Mouse (Mus musculus): ENCODE measurements around the gene Arl6ip4. TPM values are rescaled to one million over a fixed set of nuclear protein-coding genes. Genes with fewer than 3 reads are reported as not detected.
A peak's percentile ranks its signal among the peaks of the same experiment; 100 is the strongest.

Gene Arl6ip4
- polyA plus RNA-seq, 1 experiment = 32.3 TPM

DNA sequence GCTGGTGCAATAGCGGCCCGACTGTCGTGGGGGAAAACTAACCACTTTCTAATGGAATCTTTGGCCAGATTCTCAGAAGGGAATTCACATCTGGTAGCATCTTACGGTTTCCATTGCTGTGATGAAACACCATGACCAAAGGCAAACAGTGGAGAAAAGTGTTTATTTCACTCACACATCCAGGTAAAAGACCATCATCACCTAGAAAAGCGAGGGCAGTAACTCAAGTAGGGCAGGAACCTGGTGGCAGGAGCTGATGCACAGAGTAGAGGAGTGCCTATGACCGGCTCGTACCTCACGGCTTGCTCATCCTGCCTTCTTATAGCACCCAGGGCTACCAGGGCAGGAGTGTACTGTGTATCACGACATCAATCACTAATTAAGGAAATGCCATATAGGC lies 12.3 kb upstream of the Arl6ip4 start:
- Histone ChIP-seq H3K4me1 (ENCODE audit: control insufficient read depth, insufficient read depth, low read length) (no peaks in the 10 kb centered on the region), H3K4me3 (replicated peaks; ENCODE audit: extremely low read depth, low read depth, low read length) (no peak overlapping the region)
- 94% methylated on average over 9 of the region's 9 CpGs for WGBS
- TF ChIP-seq POLR2A (IDR thresholded peaks at IDR 0.05; ENCODE audit: borderline replicate concordance, extremely low read depth, low read depth, low read length) (no peak), CTCF (IDR thresholded peaks at IDR 0.05; ENCODE audit: insufficient read depth, low read length) (no peak)
- no peak for DNase-seq

DNA sequence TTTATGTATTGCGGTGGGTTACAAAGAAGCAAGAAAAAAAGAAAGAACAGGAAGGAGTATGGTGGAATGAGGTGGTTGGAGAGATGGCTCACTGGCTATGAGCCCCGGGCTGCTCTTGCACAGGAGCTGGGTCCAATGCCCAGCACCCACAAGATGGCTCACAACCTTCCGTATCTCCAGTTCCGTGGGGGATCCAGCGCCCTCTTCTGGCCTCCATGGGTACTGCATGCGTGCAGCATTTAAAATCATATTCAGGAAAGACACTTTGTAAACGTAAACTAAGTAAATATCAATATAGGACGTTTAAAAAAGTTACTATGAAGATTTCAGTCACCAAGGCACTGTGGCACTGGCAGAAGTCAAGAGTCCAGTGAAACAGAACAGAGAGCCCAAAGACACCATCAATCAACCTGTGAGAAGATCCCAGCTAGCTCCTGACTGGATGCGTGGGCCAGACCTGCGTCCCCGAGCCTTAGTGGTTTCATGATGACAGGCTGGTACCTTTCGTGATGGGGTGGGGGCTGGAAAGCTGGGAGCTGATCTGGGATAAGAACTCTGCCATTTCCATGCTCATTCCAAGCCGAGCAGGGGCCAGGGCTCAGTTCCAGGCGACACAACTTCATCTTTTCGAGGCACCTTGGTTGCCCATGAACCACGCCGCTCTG lies 4.7 kb upstream of the Arl6ip4 start:
- 16% methylated on average over 17 of the region's 17 CpGs for WGBS

DNA sequence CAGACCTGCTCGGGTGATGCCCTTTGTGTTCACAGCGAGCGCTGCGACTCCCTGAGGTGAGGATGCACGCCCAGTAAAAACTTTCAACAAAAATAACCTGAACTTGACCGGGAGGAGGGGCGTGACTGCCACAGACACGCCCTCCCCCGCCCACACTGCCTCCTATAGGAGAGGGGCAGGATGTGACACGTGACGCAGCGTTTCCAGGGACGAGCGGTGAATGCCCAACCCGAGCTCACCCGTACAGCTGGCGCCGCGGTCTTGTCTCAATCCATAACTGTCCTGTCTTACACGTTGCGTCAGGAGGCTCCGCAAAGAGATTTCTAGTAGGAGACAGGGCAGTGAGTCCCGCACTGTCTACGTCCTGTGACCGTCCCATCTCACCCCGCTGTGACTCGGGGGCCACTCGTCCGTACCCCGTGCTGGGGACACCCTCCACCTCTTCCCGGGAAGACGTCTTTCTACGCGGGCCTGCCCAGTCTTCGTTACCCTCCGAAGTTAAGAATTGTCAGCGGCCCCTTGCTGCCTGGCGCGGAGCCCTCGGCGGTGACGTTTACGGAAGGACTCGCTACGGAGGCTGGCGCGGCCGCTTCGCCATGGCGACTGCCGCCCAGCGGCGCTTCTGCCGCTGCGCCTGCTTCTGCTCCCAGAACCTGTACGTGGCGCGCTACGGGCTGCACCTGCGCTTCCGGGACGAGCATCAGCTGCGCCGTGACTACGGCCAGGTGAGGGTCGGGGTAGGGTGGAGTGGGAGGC lies 4.0 kb upstream of the Arl6ip4 start, which contains the start of gene Ogfod2:
TSS of gene Ogfod2 (plus strand) at position 556 of the 756 bp plus-strand sequence.
- Histone ChIP-seq H3K4me3 (replicated peaks; ENCODE audit: extremely low read depth, low read depth, low read length) (peak within 1 kb of the TSS; percentile 96), H3K4me1 (ENCODE audit: control insufficient read depth, insufficient read depth, low read length) (peaks cover 15% of the 10 kb centered on the region)
- DNase-seq = peak; percentile 95
- TF ChIP-seq CTCF (IDR thresholded peaks at IDR 0.05; ENCODE audit: insufficient read depth, low read length) (no peak), POLR2A (IDR thresholded peaks at IDR 0.05; ENCODE audit: borderline replicate concordance, extremely low read depth, low read depth, low read length) (peak; percentile 68; the same call in 1 of the 2 replicates)
- WGBS = 1% methylated on average over 66 of the region's 66 CpGs

More for the DNA sequence above, 4.7 kb upstream of the Arl6ip4 start:
- Histone ChIP-seq H3K4me3 (replicated peaks; ENCODE audit: extremely low read depth, low read depth, low read length) (peak overlapping the region; percentile 87), H3K4me1 (ENCODE audit: control insufficient read depth, insufficient read depth, low read length) (peaks cover 10% of the 10 kb centered on the region)
- DNase-seq = peak; percentile 46
- TF ChIP-seq POLR2A (IDR thresholded peaks at IDR 0.05; ENCODE audit: borderline replicate concordance, extremely low read depth, low read depth, low read length) (no peak), CTCF (IDR thresholded peaks at IDR 0.05; ENCODE audit: insufficient read depth, low read length) (peak; percentile 79)

DNA sequence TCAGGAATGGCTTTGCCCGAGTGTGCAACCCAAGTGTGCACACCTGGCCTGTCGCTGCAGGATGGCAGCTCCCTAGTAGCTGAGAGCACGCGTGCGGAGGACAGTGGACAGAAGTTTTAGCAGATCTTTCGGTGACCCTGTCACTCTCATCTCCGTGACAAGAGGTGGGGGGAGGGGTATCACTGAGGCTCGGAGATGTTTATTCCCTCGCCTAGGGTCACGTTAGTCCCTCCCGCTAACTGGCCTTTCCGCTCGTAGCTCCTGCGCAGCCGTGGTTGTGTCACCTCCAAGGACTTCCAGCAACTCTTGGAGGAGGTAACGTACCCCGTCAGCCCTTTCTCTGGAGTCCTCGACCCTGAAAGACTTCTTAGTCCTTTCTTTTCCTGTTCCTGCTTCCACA lies 3.4 kb upstream of the Arl6ip4 start:
- DNase-seq = no peak
- under 1% methylated on average over 18 of the region's 18 CpGs for WGBS
- Histone ChIP-seq H3K4me3 (replicated peaks; ENCODE audit: extremely low read depth, low read depth, low read length) (peak overlapping the region; percentile 96), H3K4me1 (ENCODE audit: control insufficient read depth, insufficient read depth, low read length) (peaks cover 17% of the 10 kb centered on the region)
- TF ChIP-seq POLR2A (IDR thresholded peaks at IDR 0.05; ENCODE audit: borderline replicate concordance, extremely low read depth, low read depth, low read length) (no peak), CTCF (IDR thresholded peaks at IDR 0.05; ENCODE audit: insufficient read depth, low read length) (no peak)

DNA sequence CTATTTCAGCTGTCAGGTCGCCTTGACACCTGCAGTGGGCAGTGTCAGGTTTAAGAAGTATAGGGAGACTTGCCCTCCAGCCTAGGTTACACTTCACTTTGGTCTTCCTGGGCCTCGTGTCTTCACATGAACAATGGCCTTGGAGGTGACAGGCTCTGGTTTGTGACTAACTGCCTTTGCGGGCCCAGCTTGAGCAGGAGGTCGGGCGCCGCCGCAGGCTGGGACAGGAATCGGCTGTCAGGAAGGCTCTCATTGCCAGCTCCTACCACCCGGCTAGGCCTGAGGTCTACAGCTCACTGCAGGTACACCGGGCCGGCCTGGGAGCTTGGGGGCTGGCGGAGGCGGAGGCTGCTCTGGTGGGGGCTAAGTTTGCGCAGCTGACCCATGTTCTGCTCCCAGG lies 2.9 kb upstream of the Arl6ip4 start:
- no peak for TF ChIP-seq POLR2A (IDR thresholded peaks at IDR 0.05; ENCODE audit: borderline replicate concordance, extremely low read depth, low read depth, low read length)
- 0 out of 2 replicates have a peak, but pooled peaks have one; percentile 4 for TF ChIP-seq CTCF (IDR thresholded peaks at IDR 0.05; ENCODE audit: insufficient read depth, low read length)
- peak overlapping the region; percentile 96 for H3K4me3 ChIP-seq (replicated peaks; ENCODE audit: extremely low read depth, low read depth, low read length)
- peaks cover 17% of the 10 kb centered on the region for H3K4me1 ChIP-seq (ENCODE audit: control insufficient read depth, insufficient read depth, low read length)
- DNase-seq = peak; percentile 47
- WGBS = 14% methylated on average over 14 of the region's 14 CpGs

DNA sequence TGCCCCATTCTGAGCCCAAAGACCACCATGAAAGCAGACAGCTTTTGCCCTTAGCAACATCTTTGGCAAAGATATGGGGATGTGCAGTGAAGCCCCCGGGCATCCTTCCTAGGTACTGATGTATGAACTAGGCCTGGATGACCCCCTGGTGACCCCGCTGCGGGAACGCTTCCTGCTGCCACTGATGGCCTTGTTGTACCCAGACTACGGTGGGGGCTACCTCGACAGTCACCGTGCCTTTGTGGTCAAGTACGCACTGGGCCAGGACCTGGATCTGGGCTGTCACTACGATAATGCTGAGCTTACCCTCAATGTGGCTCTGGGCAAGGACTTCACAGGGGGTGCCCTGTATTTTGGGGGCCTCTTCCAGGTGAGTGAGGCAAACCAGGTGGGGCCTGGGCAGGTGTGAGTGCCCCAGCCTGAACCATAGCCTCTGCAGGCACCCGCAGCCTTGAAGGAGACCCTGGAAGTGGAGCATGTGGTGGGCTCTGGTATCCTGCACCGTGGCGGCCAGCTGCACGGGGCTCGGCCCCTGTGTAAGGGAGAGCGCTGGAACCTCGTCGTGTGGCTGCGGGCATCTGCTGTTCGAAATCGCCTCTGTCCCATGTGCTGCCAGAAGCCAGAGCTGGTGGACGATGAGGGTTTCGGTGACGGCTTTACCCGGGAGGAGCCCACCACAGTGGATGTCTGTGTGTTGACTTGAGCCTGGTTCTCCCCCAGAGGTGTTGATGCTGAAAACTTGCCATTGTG lies 1.4 kb upstream of the Arl6ip4 start:
- TF ChIP-seq POLR2A (IDR thresholded peaks at IDR 0.05; ENCODE audit: borderline replicate concordance, extremely low read depth, low read depth, low read length) (no peak), CTCF (IDR thresholded peaks at IDR 0.05; ENCODE audit: insufficient read depth, low read length) (no peak)
- Histone ChIP-seq H3K4me1 (ENCODE audit: control insufficient read depth, insufficient read depth, low read length) (peaks cover 17% of the 10 kb centered on the region), H3K4me3 (replicated peaks; ENCODE audit: extremely low read depth, low read depth, low read length) (no peak overlapping the region)
- 92% methylated on average over 24 of the region's 24 CpGs for WGBS
- DNase-seq = no peak

DNA sequence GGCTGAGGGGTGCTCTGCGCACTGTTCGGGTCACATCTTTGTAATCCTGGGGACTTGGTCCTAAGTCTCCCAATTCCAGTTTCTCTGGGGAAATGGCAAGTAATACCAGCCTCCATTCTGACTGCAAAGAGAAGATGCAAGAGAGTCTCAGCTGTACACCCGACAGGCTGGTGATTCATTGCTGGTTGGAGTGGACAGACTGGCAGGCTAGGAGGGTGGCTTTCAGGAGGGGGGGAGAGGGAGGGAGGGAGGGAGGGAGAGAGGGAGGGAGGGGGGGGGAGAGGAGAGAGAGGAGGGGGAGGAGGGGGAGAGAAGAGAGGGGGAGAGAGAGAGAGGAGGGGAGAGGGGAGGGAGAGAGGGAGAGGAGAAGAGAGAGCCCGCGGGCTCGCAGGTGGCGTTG lies 358 bp upstream of the Arl6ip4 start:
- WGBS = 23% methylated on average over 7 of the region's 7 CpGs

DNA sequence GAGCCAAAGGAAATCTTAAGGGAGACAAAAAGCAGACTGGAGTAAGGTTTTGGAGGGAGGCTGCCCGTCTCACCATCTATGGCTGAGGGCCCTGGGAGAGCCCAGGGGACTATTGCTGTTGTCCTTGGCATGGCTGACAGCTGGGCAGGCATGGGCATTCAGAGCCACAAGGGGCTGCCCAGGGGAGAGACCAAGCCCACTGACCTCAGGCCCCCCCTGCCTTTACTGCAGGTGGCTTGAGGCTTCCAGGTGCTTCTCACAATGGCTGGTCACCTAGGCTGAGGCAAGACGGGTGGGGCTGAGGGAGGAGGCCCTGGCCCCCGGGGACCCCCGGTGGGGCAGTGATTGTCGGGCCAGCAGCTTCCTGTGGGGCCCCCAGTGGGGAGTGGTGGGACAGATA lies 3.3 kb downstream of the Arl6ip4 start:
- 58% methylated on average over 5 of the region's 5 CpGs for WGBS
- TF ChIP-seq CTCF (IDR thresholded peaks at IDR 0.05; ENCODE audit: insufficient read depth, low read length) = no peak
- no peak for TF ChIP-seq POLR2A (IDR thresholded peaks at IDR 0.05; ENCODE audit: borderline replicate concordance, extremely low read depth, low read depth, low read length)
- no peak overlapping the region for H3K4me3 ChIP-seq (replicated peaks; ENCODE audit: extremely low read depth, low read depth, low read length)
- H3K4me1 ChIP-seq (ENCODE audit: control insufficient read depth, insufficient read depth, low read length) = peaks cover 7% of the 10 kb centered on the region; the same call in 1 of the 2 replicates
- DNase-seq = no peak

More for the DNA sequence above, 358 bp upstream of the Arl6ip4 start:
- DNase-seq = no peak
- TF ChIP-seq CTCF (IDR thresholded peaks at IDR 0.05; ENCODE audit: insufficient read depth, low read length) (no peak), POLR2A (IDR thresholded peaks at IDR 0.05; ENCODE audit: borderline replicate concordance, extremely low read depth, low read depth, low read length) (no peak)
- peak overlapping the region; percentile 94 for H3K4me3 ChIP-seq (replicated peaks; ENCODE audit: extremely low read depth, low read depth, low read length)
- H3K4me1 ChIP-seq (ENCODE audit: control insufficient read depth, insufficient read depth, low read length) = peaks cover 17% of the 10 kb centered on the region

DNA sequence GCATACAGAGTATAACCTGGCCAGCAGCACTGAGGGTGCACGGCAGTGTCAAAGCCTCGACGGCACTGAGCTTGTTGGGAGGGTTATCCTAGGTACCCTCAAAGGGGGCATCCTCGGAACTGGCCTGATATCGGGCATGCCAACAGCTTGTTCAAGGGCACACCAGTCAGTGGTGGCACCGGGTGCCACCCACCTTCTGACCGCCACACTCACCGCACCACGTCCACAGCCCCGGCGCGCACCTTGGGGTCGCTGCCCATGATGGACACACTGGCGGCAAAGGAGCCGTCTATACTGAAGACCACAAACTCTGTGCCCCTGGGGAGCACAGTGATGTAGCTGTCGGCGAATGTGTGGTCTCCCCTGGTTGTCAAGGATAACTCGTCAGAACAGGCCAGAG lies 6.5 kb downstream of the Arl6ip4 start:
- DNase-seq = no peak
- 90% methylated on average over 18 of the region's 18 CpGs for WGBS
- TF ChIP-seq CTCF (IDR thresholded peaks at IDR 0.05; ENCODE audit: insufficient read depth, low read length) (no peak), POLR2A (IDR thresholded peaks at IDR 0.05; ENCODE audit: borderline replicate concordance, extremely low read depth, low read depth, low read length) (no peak)
- Histone ChIP-seq H3K4me3 (replicated peaks; ENCODE audit: extremely low read depth, low read depth, low read length) (no peak overlapping the region), H3K4me1 (ENCODE audit: control insufficient read depth, insufficient read depth, low read length) (no peaks in the 10 kb centered on the region)
